Mouse (Mus musculus): Measurements from ENCODE around the gene Lpp. TPM values are rescaled to one million over a fixed set of nuclear protein-coding genes. Genes with fewer than 3 reads are reported as not detected.

Gene Lpp
- polyA plus RNA-seq, 1 experiment from 2014 or later: 28.3 TPM

- no peaks in the 10 kb centered on the region for H3K27me3 ChIP-seq
- ChIA-PET CTCF (interaction anchor here (0.9 kb wide), 1 partner anchor 14 kb away, joined by 4 read pairs; no protein-coding TSS in a partner anchor), POLR2A (no interaction called here)
- in situ Hi-C loops (cut with MboI; ENCODE audit: low pct_unique_long_range_greater_than_20kb): no loop called here
- DNase-seq (ENCODE audit: low read depth, low spot score) (no peak), ATAC-seq (no peak)
- TF ChIP-seq CTCF (IDR thresholded peaks at IDR 0.05): no peak
Measured at GRCm38 (mm10) chr16:24600260-24600948, 207.1 kb downstream of the Lpp start.

- no peak for ATAC-seq
- no peak for DNase-seq (ENCODE audit: low read depth, low spot score)
- in situ Hi-C loops (cut with MboI; ENCODE audit: low pct_unique_long_range_greater_than_20kb): no loop called here
- ChIA-PET POLR2A (no interaction called here), CTCF (interaction anchor here (0.9 kb wide), 1 partner anchor 10 kb away, joined by 3 read pairs; no protein-coding TSS in a partner anchor)
- TF ChIP-seq CTCF (IDR thresholded peaks at IDR 0.05): no peak
- no peaks in the 10 kb centered on the region for H3K27me3 ChIP-seq
Measured at GRCm38 (mm10) chr16:24603342-24603741, 210.0 kb downstream of the Lpp start.

GRCm38 (mm10) chr16:24607896-24608457 is 214.7 kb downstream of the Lpp start:
- POLR2A ChIA-PET: no interaction called here
- no peak for DNase-seq (ENCODE audit: low read depth, low spot score)
- ATAC-seq: no peak
- H3K27me3 ChIP-seq: no peaks in the 10 kb centered on the region
- in situ Hi-C loops (cut with MboI; ENCODE audit: low pct_unique_long_range_greater_than_20kb): no loop called here
- CTCF ChIA-PET: no interaction called here
- no peak for TF ChIP-seq CTCF (IDR thresholded peaks at IDR 0.05)

GRCm38 (mm10) chr16:24619458-24619857 is 226.2 kb downstream of the Lpp start:
- TF ChIP-seq CTCF (IDR thresholded peaks at IDR 0.05): no peak
- in situ Hi-C loops (cut with MboI; ENCODE audit: low pct_unique_long_range_greater_than_20kb): no loop called here
- DNase-seq (ENCODE audit: low read depth, low spot score): no peak
- no peak for ATAC-seq
- no peaks in the 10 kb centered on the region for H3K27me3 ChIP-seq
- CTCF ChIA-PET: no interaction called here
- POLR2A ChIA-PET: no interaction called here

- no peak for DNase-seq (ENCODE audit: low read depth, low spot score)
- no peak for ATAC-seq
- no peaks in the 10 kb centered on the region for H3K27me3 ChIP-seq
- CTCF ChIA-PET: no interaction called here
- in situ Hi-C loops (cut with MboI; ENCODE audit: low pct_unique_long_range_greater_than_20kb): no loop called here
- POLR2A ChIA-PET: no interaction called here
- TF ChIP-seq CTCF (IDR thresholded peaks at IDR 0.05): no peak
Measured at GRCm38 (mm10) chr16:24620021-24620420, 226.7 kb downstream of the Lpp start.

- no peaks in the 10 kb centered on the region for H3K27me3 ChIP-seq
- no peak for DNase-seq (ENCODE audit: low read depth, low spot score)
- in situ Hi-C loops (cut with MboI; ENCODE audit: low pct_unique_long_range_greater_than_20kb): no loop called here
- CTCF ChIA-PET: interaction anchor here (1.1 kb wide), 1 partner anchor 8 kb away, joined by 3 read pairs; no protein-coding TSS in a partner anchor
- TF ChIP-seq CTCF (IDR thresholded peaks at IDR 0.05): no peak
- no peak for ATAC-seq
- POLR2A ChIA-PET: interaction anchor here (0.8 kb wide), 1 partner anchor 30 kb away, joined by 3 read pairs; no protein-coding TSS in a partner anchor
Measured at GRCm38 (mm10) chr16:24622226-24623194, 229.2 kb downstream of the Lpp start.

- POLR2A ChIA-PET: interaction anchor here (0.6 kb wide), 1 partner anchor 126 kb away, joined by 4 read pairs; no protein-coding TSS in a partner anchor
- H3K27me3 ChIP-seq: no peaks in the 10 kb centered on the region
- ATAC-seq (no peak), DNase-seq (ENCODE audit: low read depth, low spot score) (no peak)
- TF ChIP-seq CTCF (IDR thresholded peaks at IDR 0.05): no peak
- in situ Hi-C loops (cut with MboI; ENCODE audit: low pct_unique_long_range_greater_than_20kb): no loop called here
- CTCF ChIA-PET: no interaction called here
Measured at GRCm38 (mm10) chr16:24624335-24624734, 231.0 kb downstream of the Lpp start.

- in situ Hi-C loops (cut with MboI; ENCODE audit: low pct_unique_long_range_greater_than_20kb): no loop called here
- no peak for ATAC-seq
- no peak for DNase-seq (ENCODE audit: low read depth, low spot score)
- H3K27me3 ChIP-seq: no peaks in the 10 kb centered on the region
- ChIA-PET CTCF (no interaction called here), POLR2A (no interaction called here)
- no peak for TF ChIP-seq CTCF (IDR thresholded peaks at IDR 0.05)
Measured at GRCm38 (mm10) chr16:24625576-24625975, 232.3 kb downstream of the Lpp start.

- H3K27me3 ChIP-seq: no peaks in the 10 kb centered on the region
- no peak for ATAC-seq
- POLR2A ChIA-PET: interaction anchor here (0.6 kb wide), 1 partner anchor 641 kb away, joined by 5 read pairs; the partner anchor contains the start of gene Gm37419
- DNase-seq (ENCODE audit: low read depth, low spot score): no peak
- CTCF ChIA-PET: no interaction called here
- in situ Hi-C loops (cut with MboI; ENCODE audit: low pct_unique_long_range_greater_than_20kb): no loop called here
- no peak for TF ChIP-seq CTCF (IDR thresholded peaks at IDR 0.05)
Measured at GRCm38 (mm10) chr16:24628779-24629178, 235.5 kb downstream of the Lpp start.

- no peak for TF ChIP-seq CTCF (IDR thresholded peaks at IDR 0.05)
Measured at GRCm38 (mm10) chr16:24629218-24630172, 236.2 kb downstream of the Lpp start.

More at GRCm38 (mm10) chr16:24629218-24630172, 236.2 kb downstream of the Lpp start:
- ChIA-PET POLR2A (interaction anchor here (0.6 kb wide), 1 partner anchor 641 kb away, joined by 5 read pairs; the partner anchor contains the start of gene Gm37419), CTCF (no interaction called here)
- in situ Hi-C loops (cut with MboI; ENCODE audit: low pct_unique_long_range_greater_than_20kb): no loop called here
- no peak for DNase-seq (ENCODE audit: low read depth, low spot score)
- no peaks in the 10 kb centered on the region for H3K27me3 ChIP-seq
- ATAC-seq: no peak
